Mouse (Mus musculus) kidney, postnatal 0 days (tissue): ENCODE data around the gene Nsun4. TPM values are rescaled to one million over a fixed set of nuclear protein-coding genes. Genes with fewer than 3 reads are reported as not detected.

Experiments
- ATAC-seq: fragments of 200-750 bp; cut with Nextera tagmentation; replicated peaks from 2 replicates; pipeline ENCODE4 v1.8.0; 2017; ENCODE audit warnings: low read depth, moderate number of reproducible peaks, moderate TSS enrichment, moderate library complexity; ENCODE audit not compliant: low FRiP score
- DNase-seq: peaks from one replicate; pipeline ENCODE4 v3.0.0-alpha.2; 2016; ENCODE audit warnings: low spot score
- H3K27ac ChIP-seq: fragments of 300-500 bp; sonication (generic); 2 replicates; pipeline ENCODE4 v1.5.1; 2014; ENCODE audit warnings: mild to moderate bottlenecking
- H3K27me3 ChIP-seq: fragments of 300-500 bp; sonication (generic); 2 replicates; pipeline ENCODE4 v1.6.1; 2014; ENCODE audit warnings: low read length, mixed read lengths; ENCODE audit not compliant: insufficient read depth
- H3K36me3 ChIP-seq: fragments of 300-500 bp; sonication (generic); 2 replicates; pipeline ENCODE4 v1.6.1; 2014; ENCODE audit warnings: low read length, mixed read lengths; ENCODE audit not compliant: insufficient read depth
- H3K4me1 ChIP-seq: fragments of 300-500 bp; sonication (generic); replicated peaks from 2 replicates; pipeline ENCODE4 v1.6.1; 2014; ENCODE audit warnings: antibody characterized with exemption, low read length, mixed read lengths; ENCODE audit not compliant: insufficient read depth
- H3K4me2 ChIP-seq: fragments of 300-500 bp; sonication (generic); 2 replicates; pipeline ENCODE4 v1.6.1; 2014; ENCODE audit warnings: mild to moderate bottlenecking, low read length, moderate library complexity, mixed read lengths
- H3K4me3 ChIP-seq: fragments of 300-500 bp; sonication (generic); replicated peaks from 2 replicates; pipeline ENCODE4 v1.5.1; 2014; ENCODE audit warnings: low read depth, low read length
- H3K9ac ChIP-seq: fragments of 300-500 bp; sonication (generic); 2 replicates; pipeline ENCODE4 v1.6.1; 2014; ENCODE audit warnings: low read depth, low read length
- H3K9me3 ChIP-seq: fragments of 300-500 bp; sonication (generic); replicated peaks from 2 replicates; pipeline ENCODE4 v1.6.1; 2016; ENCODE audit warnings: low read length, inconsistent platforms, mixed read lengths
- CTCF ChIP-seq: IDR thresholded peaks from 2 replicates; pipeline ENCODE4 v1.5.1; 2016; ENCODE audit warnings: antibody characterized with exemption, low read depth, mild to moderate bottlenecking, moderate library complexity
- WGBS: fragments of 180-500 bp; shearing (Covaris S2); extraction: QIAGEN DNeasy Blood & Tissue Kit; methylation state at CpG from one replicate; pipeline ENCODE4 v1.1.7; 2014; 5-methylcytosine and 5-hydroxymethylcytosine counted together
- polyA plus RNA-seq: library from polyadenylated mRNA; unstranded; fragments of >200 nt; fragmentation: Nextera tagmentation; extraction: Ambion mirVana; gene quantifications from 2 replicates; pipeline ENCODE4 v1.2.1, GENCODE M21; 2015

Nsun4 gene
- polyA plus RNA-seq, 1 experiment from 2014 or later: 18.7 TPM

- no peak for TF ChIP-seq CTCF
- Histone ChIP-seq H3K4me1 (no peaks in the 10 kb centered on the region), H3K4me2 (no peak overlapping the region), H3K4me3 (no peak overlapping the region), H3K36me3 (peaks cover 24% of the 10 kb centered on the region), H3K9ac (no peak overlapping the region), H3K27ac (no peak overlapping the region), H3K9me3 (no peaks in the 10 kb centered on the region), H3K27me3 (no peaks in the 10 kb centered on the region)
- WGBS: 93% methylated on average over 9 of the region's 9 CpGs
- DNase-seq (no peak), ATAC-seq (no peak)
Measured at GRCm38 (mm10) chr4:116032906-116033305, 20.8 kb downstream of the Nsun4 start.

- DNase-seq: no peak
- Histone ChIP-seq H3K27me3 (peaks cover 12% of the 10 kb centered on the region; the same call in 1 of the 2 replicates), H3K9me3 (no peaks in the 10 kb centered on the region), H3K9ac (peak within 1 kb of the TSS; percentile 59), H3K27ac (0 out of 2 replicates have a peak within 1 kb of the TSS, but pooled peaks have one; percentile 47), H3K4me2 (peak within 1 kb of the TSS; percentile 97), H3K4me3 (peak within 1 kb of the TSS; percentile 60), H3K36me3 (no peaks in the 10 kb centered on the region), H3K4me1 (no peaks in the 10 kb centered on the region; the same call in 1 of the 2 replicates)
- TF ChIP-seq CTCF: no peak
- ATAC-seq: peak; percentile 73
- 5% methylated on average over 18 of the region's 18 CpGs for WGBS
Measured at GRCm38 (mm10) chr4:116017902-116018746, 35.6 kb downstream of the Nsun4 start, which contains the start of gene Faah. Gene Faah, minus strand, starts transcription at chr4:116017926.

GRCm38 (mm10) chr4:116017300-116017901 lies 36.3 kb downstream of the Nsun4 start:
- Histone ChIP-seq H3K4me1 (no peaks in the 10 kb centered on the region; the same call in 1 of the 2 replicates), H3K27me3 (peaks cover 12% of the 10 kb centered on the region; the same call in 1 of the 2 replicates), H3K4me2 (peak overlapping the region; percentile 97), H3K36me3 (no peaks in the 10 kb centered on the region), H3K27ac (0 out of 2 replicates have a peak overlapping the region, but pooled peaks have one; percentile 47), H3K9me3 (no peaks in the 10 kb centered on the region), H3K9ac (peak overlapping the region; percentile 59), H3K4me3 (peak overlapping the region; percentile 60)
- TF ChIP-seq CTCF: no peak
- peak; percentile 72 for DNase-seq
- ATAC-seq: peak; percentile 83
- WGBS: under 1% methylated on average over 60 of the region's 60 CpGs

GRCm38 (mm10) chr4:116016862-116017299 lies 36.8 kb downstream of the Nsun4 start:
- Histone ChIP-seq H3K27ac (no peak overlapping the region), H3K9ac (peak overlapping the region; percentile 59), H3K9me3 (no peaks in the 10 kb centered on the region), H3K36me3 (no peaks in the 10 kb centered on the region), H3K27me3 (peaks cover 12% of the 10 kb centered on the region; the same call in 1 of the 2 replicates), H3K4me3 (peak overlapping the region; percentile 60), H3K4me2 (peak overlapping the region; percentile 97), H3K4me1 (no peaks in the 10 kb centered on the region; the same call in 1 of the 2 replicates)
- WGBS: 3% methylated on average over 16 of the region's 16 CpGs
- peak; percentile 5; the same call in 1 of the 2 replicates for ATAC-seq
- no peak for DNase-seq
- no peak for TF ChIP-seq CTCF

GRCm38 (mm10) chr4:116016396-116016795 lies 37.3 kb downstream of the Nsun4 start:
- Histone ChIP-seq H3K36me3 (no peaks in the 10 kb centered on the region), H3K4me1 (no peaks in the 10 kb centered on the region; the same call in 1 of the 2 replicates), H3K27me3 (peaks cover 12% of the 10 kb centered on the region; the same call in 1 of the 2 replicates), H3K4me2 (peak overlapping the region; percentile 97), H3K27ac (no peak overlapping the region), H3K9ac (no peak overlapping the region), H3K4me3 (peak overlapping the region; percentile 60), H3K9me3 (no peaks in the 10 kb centered on the region)
- DNase-seq (peak; percentile 10), ATAC-seq (no peak)
- no peak for TF ChIP-seq CTCF
- 17% methylated on average over 3 of the region's 3 CpGs for WGBS

GRCm38 (mm10) chr4:116015996-116016395 lies 37.7 kb downstream of the Nsun4 start:
- no peak for TF ChIP-seq CTCF
- Histone ChIP-seq H3K4me3 (no peak overlapping the region), H3K9ac (no peak overlapping the region), H3K4me2 (peak overlapping the region; percentile 97), H3K27me3 (peaks cover 12% of the 10 kb centered on the region; the same call in 1 of the 2 replicates), H3K4me1 (no peaks in the 10 kb centered on the region; the same call in 1 of the 2 replicates), H3K36me3 (no peaks in the 10 kb centered on the region), H3K9me3 (no peaks in the 10 kb centered on the region), H3K27ac (no peak overlapping the region)
- ATAC-seq (no peak), DNase-seq (no peak)
- 39% methylated on average over 8 of the region's 8 CpGs for WGBS
